Mouse (Mus musculus) kidney, postnatal 10 days (tissue): Measurements from ENCODE around the gene Slc29a2.
"Not testable (repeated sequence)": the region's sequence is repeated elsewhere in the genome, so short reads cannot be mapped to it uniquely, and the experiment has no call there.

Experiments used
- DNase-seq: peaks from one replicate; pipeline ENCODE4 v3.0.0; 2021; ENCODE audit warnings: mixed read lengths

The Slc29a2 gene

GRCm38 (mm10) chr19:5023621-5024479 is at the start of gene Slc29a2:
TSS of gene Slc29a2 (plus strand) at chr19:5023860.
- peak; percentile 95 for DNase-seq

- DNase-seq: peak; percentile 49
Observed at GRCm38 (mm10) chr19:4981767-4982166, 41.9 kb upstream of the Slc29a2 start.

GRCm38 (mm10) chr19:4989013-4989412 is 34.6 kb upstream of the Slc29a2 start:
- peak; percentile 97 for DNase-seq

- no peak for DNase-seq
Observed at GRCm38 (mm10) chr19:4989434-4990255, 34.0 kb upstream of the Slc29a2 start.

GRCm38 (mm10) chr19:4990256-4990625 is 33.4 kb upstream of the Slc29a2 start, which contains the start of gene Npas4:
TSS of gene Npas4 (minus strand) at chr19:4990316.
- DNase-seq: no peak

GRCm38 (mm10) chr19:4990716-4991115 is 32.9 kb upstream of the Slc29a2 start:
- DNase-seq: no peak

- DNase-seq: no peak
Observed at GRCm38 (mm10) chr19:4992371-4992770, 31.3 kb upstream of the Slc29a2 start.

GRCm38 (mm10) chr19:4992904-4993303 is 30.8 kb upstream of the Slc29a2 start:
- DNase-seq: peak; percentile 53

GRCm38 (mm10) chr19:4994043-4994442 is 29.6 kb upstream of the Slc29a2 start:
- DNase-seq: no peak

- no peak for DNase-seq
Observed at GRCm38 (mm10) chr19:4999445-5000140, 24.1 kb upstream of the Slc29a2 start.

- peak; percentile 83 for DNase-seq
Observed at GRCm38 (mm10) chr19:5001666-5002406, 21.8 kb upstream of the Slc29a2 start.

GRCm38 (mm10) chr19:5003644-5004043 is 20.0 kb upstream of the Slc29a2 start:
- DNase-seq: not testable (repeated sequence)

GRCm38 (mm10) chr19:5004925-5005324 is 18.7 kb upstream of the Slc29a2 start:
- no peak for DNase-seq

GRCm38 (mm10) chr19:5013138-5013537 is 10.5 kb upstream of the Slc29a2 start:
- DNase-seq: no peak

- DNase-seq: peak; percentile 65
Observed at GRCm38 (mm10) chr19:5014961-5015398, 8.7 kb upstream of the Slc29a2 start.

GRCm38 (mm10) chr19:5016221-5016742 is 7.4 kb upstream of the Slc29a2 start:
- peak; percentile 71 for DNase-seq

GRCm38 (mm10) chr19:5016782-5017181 is 6.9 kb upstream of the Slc29a2 start:
- peak; percentile 83 for DNase-seq

- DNase-seq: no peak
Observed at GRCm38 (mm10) chr19:5017611-5018010, 6.0 kb upstream of the Slc29a2 start.

GRCm38 (mm10) chr19:5018191-5018590 is 5.5 kb upstream of the Slc29a2 start:
- DNase-seq: no peak

- DNase-seq: no peak
Observed at GRCm38 (mm10) chr19:5021416-5021815, 2.2 kb upstream of the Slc29a2 start.

GRCm38 (mm10) chr19:5026111-5026510 is 2.5 kb downstream of the Slc29a2 start:
- no peak for DNase-seq

- no peak for DNase-seq
Observed at GRCm38 (mm10) chr19:5032686-5033085, 9.0 kb downstream of the Slc29a2 start.
